Mouse (Mus musculus) heart, embryonic 11.5 days (tissue): ENCODE measurements around the gene Slc25a21. TPM values are rescaled to one million over a fixed set of nuclear protein-coding genes. Genes with fewer than 3 reads are reported as not detected.

Experiments
- ATAC-seq: fragments of 200-750 bp; cut with Nextera tagmentation; replicated peaks from 2 replicates; pipeline ENCODE4 v1.8.0; 2017; ENCODE audit warnings: moderate library complexity; ENCODE audit not compliant: insufficient number of reproducible peaks, low FRiP score, low TSS enrichment
- H3K27ac ChIP-seq: fragments of 300-500 bp; sonication (generic); 2 replicates; pipeline ENCODE4 v1.5.1; 2014; ENCODE audit warnings: mild to moderate bottlenecking, low read depth, low read length
- H3K27me3 ChIP-seq: fragments of 300-500 bp; sonication (generic); 2 replicates; pipeline ENCODE4 v1.6.1; 2014; ENCODE audit warnings: mild to moderate bottlenecking, low read length, mixed read lengths; ENCODE audit not compliant: control insufficient read depth, insufficient read depth
- H3K36me3 ChIP-seq: fragments of 300-500 bp; sonication (generic); 2 replicates; pipeline ENCODE4 v1.6.1; 2014; ENCODE audit warnings: mild to moderate bottlenecking, low read length, moderate library complexity, mixed read lengths; ENCODE audit not compliant: control insufficient read depth, insufficient read depth
- H3K4me1 ChIP-seq: fragments of 300-500 bp; sonication (generic); 2 replicates; pipeline ENCODE4 v1.6.1; 2014; ENCODE audit warnings: low read length; ENCODE audit not compliant: control insufficient read depth, insufficient read depth
- H3K4me2 ChIP-seq: fragments of 300-500 bp; sonication (generic); 2 replicates; pipeline ENCODE4 v1.6.1; 2014; ENCODE audit warnings: mild to moderate bottlenecking, moderate library complexity
- H3K4me3 ChIP-seq: fragments of 300-500 bp; sonication (generic); 2 replicates; pipeline ENCODE4 v1.5.1; 2014; ENCODE audit warnings: low read depth, low read length
- H3K9ac ChIP-seq: fragments of 300-500 bp; sonication (generic); 2 replicates; pipeline ENCODE4 v1.6.1; 2014; ENCODE audit warnings: mild to moderate bottlenecking, low read depth, low read length, moderate library complexity
- H3K9me3 ChIP-seq: fragments of 300-500 bp; sonication (generic); replicated peaks from 2 replicates; pipeline ENCODE4 v1.6.1; 2016; ENCODE audit warnings: low read length; ENCODE audit not compliant: control insufficient read depth
- WGBS: fragments of 180-500 bp; shearing (Covaris S2); extraction: QIAGEN DNeasy Blood & Tissue Kit; methylation state at CpG from one replicate; pipeline ENCODE4 v1.1.7; 2014; ENCODE audit not compliant: insufficient replicate concordance; 5-methylcytosine and 5-hydroxymethylcytosine counted together
- polyA plus RNA-seq: library from polyadenylated mRNA; unstranded; fragments of >200 nt; fragmentation: Nextera tagmentation; extraction: Ambion mirVana; gene quantifications from 2 replicates; pipeline ENCODE4 v1.2.1, GENCODE M21; 2014

Gene Slc25a21
- polyA plus RNA-seq, 1 experiment from 2014 or later: 6.4 TPM

DNA sequence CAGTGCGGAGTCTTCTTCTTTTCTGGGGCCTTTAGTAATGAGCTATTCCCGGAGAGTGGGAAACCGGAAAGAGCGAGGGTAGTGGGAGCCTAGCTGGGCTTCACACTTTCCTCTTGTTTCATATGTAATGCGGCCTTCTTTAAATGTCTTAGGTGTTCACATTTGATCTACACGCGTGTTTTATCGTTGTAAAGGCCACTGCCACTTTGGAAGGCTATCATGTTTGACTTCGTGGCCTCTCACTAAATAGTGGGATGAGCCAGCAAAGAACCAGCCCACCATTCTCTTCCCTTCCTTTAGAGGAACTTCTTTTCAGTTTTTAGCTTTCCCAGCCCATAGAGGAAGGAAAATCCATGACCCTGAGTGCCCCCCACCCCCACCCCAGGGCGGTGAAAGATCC lies 507.9 kb downstream of the Slc25a21 start:
- no peaks in the 10 kb centered on the region for H3K36me3 ChIP-seq
- H3K9ac ChIP-seq: no peak overlapping the region
- no peak overlapping the region for H3K4me3 ChIP-seq
- no peak for ATAC-seq
- 0 out of 2 replicates have a peak, but pooled peaks cover 10% of the 10 kb centered on the region for H3K4me1 ChIP-seq
- H3K9me3 ChIP-seq: no peaks in the 10 kb centered on the region
- peaks cover 81% of the 10 kb centered on the region for H3K27me3 ChIP-seq
- no peak overlapping the region; the same call in 1 of the 2 replicates for H3K4me2 ChIP-seq
- no peak overlapping the region for H3K27ac ChIP-seq
- 2% methylated on average over 10 of the region's 10 CpGs for WGBS

DNA sequence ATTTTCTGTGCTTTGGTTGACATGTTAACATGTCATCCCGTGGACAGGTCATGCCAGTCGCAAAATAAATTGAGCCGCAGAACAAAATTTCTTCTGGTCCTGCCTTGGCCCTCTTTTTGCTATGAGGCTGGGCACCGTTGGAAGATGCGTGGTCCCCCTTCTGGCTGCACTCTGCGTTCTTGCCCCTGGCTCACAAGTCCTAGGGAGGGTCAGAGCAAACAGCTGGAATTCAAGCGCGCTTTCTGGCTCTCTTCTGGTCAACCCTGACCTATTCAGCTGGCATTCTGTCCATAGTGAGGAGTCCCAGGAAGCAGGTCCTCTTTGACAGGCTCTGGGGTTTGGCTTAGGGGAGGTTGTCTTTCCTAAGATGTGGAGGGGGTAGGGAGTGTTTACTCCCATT lies 508.4 kb downstream of the Slc25a21 start:
- no peak overlapping the region for H3K27ac ChIP-seq
- H3K4me2 ChIP-seq: no peak overlapping the region
- ATAC-seq: no peak
- 0 out of 2 replicates have a peak, but pooled peaks cover 10% of the 10 kb centered on the region for H3K4me1 ChIP-seq
- no peak overlapping the region for H3K4me3 ChIP-seq
- no peak overlapping the region for H3K9ac ChIP-seq
- 3% methylated on average over 8 of the region's 8 CpGs for WGBS
- no peaks in the 10 kb centered on the region for H3K36me3 ChIP-seq
- peaks cover 81% of the 10 kb centered on the region for H3K27me3 ChIP-seq
- H3K9me3 ChIP-seq: no peaks in the 10 kb centered on the region

DNA sequence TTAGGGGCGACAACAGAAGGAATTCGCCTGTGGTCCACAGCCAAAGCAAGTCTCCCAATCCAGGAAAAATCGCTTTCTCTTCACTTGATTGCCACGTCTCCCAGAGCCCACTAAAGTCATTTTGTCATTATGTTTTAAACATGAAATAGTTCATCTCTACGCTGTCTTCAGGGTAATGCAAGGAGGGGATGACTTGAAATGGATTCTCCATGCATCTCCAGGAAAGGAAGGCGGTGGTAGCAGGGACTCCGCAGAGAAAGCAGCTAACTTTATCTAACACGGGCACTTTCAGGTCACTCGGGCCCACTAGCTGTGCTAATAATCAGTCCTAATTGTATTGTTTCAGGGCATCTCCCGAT lies 508.8 kb downstream of the Slc25a21 start:
- Histone ChIP-seq H3K4me2 (no peak overlapping the region), H3K9me3 (no peaks in the 10 kb centered on the region), H3K4me1 (0 out of 2 replicates have a peak, but pooled peaks cover 10% of the 10 kb centered on the region), H3K9ac (no peak overlapping the region), H3K4me3 (no peak overlapping the region), H3K36me3 (no peaks in the 10 kb centered on the region), H3K27ac (no peak overlapping the region), H3K27me3 (peaks cover 80% of the 10 kb centered on the region)
- WGBS: 2% methylated on average over 10 of the region's 10 CpGs
- no peak for ATAC-seq

DNA sequence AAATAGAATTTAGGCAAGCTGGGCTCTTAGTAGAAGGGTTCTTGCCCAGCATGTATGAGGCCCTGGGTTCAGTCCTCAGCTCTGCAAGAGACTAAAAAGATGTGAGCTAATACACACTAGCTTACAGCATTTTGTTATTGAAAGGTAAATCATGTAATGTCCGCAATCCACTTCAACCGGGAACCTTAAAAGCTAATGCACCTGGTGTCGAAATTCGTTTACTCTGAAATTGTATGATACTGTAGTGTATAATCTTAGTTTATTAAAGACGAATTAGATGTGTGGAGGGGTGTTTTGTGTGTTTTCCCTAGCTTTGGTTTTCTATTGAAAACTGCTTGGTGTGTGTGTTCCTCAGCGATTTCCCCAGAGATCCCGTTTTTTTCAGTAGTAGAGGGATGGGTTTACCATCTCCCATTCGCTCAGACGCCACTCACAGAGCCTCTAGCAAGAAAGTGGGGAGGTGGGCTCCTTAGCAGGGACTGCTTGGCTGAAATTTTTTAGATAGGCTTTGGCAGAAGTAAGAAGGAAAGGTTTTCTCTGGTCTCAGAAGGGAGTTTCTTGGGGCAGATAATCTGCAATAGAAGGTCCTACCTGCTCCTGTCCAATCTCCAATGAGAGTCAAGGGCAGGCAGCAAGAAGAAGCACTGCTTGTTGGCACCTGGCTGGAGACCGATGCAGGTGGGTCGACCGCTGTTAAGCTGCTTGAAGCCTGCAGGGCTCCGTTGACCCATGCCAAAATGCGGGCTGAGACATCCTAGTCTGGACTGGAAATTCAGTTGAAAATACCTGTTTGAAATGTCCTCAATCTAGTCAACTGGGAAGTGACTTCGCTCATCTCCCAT lies 509.4 kb downstream of the Slc25a21 start:
- H3K4me3 ChIP-seq: no peak overlapping the region
- ATAC-seq: no peak
- H3K4me2 ChIP-seq: no peak overlapping the region
- no peak overlapping the region for H3K9ac ChIP-seq
- WGBS: 5% methylated on average over 15 of the region's 15 CpGs
- H3K27ac ChIP-seq: no peak overlapping the region
- no peaks in the 10 kb centered on the region for H3K36me3 ChIP-seq
- peaks cover 80% of the 10 kb centered on the region for H3K27me3 ChIP-seq
- H3K9me3 ChIP-seq: no peaks in the 10 kb centered on the region
- 0 out of 2 replicates have a peak, but pooled peaks cover 10% of the 10 kb centered on the region for H3K4me1 ChIP-seq

DNA sequence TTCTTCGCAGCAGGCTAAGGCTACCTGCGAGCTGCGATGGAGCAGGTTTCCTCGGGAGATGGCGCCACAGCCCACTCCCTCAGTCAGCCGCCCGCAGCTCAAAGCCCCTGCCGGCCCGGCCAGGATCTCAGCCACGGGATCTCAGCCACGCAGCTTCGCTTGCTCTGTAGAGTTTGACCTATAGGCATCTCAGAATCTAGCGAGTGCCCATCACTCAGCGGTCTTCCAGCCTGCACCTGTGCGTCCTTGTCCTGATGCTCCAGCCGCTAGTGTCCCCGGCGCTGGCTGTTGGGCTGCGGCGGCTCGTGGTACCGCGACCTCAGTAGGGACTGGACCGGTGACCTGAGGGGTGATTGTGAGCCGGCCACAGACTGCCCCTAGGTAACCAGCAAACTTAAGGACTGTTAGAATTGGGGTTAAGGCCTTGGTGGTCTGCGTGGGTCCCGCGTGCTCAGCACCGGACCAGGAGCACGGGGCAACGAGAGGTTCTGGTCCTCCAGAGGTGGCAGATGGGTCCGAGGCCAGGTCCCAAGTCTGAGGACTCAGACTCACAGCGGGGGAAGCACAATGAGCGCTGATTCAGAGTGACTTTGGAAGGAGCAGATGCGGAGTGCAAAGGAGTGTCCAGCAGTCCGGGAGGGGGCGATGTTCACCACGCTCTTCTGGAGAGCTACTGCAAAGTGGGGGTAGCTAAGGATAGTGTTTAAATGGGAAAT lies 516.0 kb downstream of the Slc25a21 start:
- Histone ChIP-seq H3K27me3 (peaks cover 51% of the 10 kb centered on the region), H3K9ac (no peak overlapping the region; the same call in 1 of the 2 replicates), H3K27ac (no peak overlapping the region), H3K4me3 (peak overlapping the region; percentile 36), H3K4me1 (no peaks in the 10 kb centered on the region), H3K9me3 (no peaks in the 10 kb centered on the region), H3K4me2 (peak overlapping the region; percentile 85), H3K36me3 (no peaks in the 10 kb centered on the region)
- 1% methylated on average over 38 of the region's 38 CpGs for WGBS
- ATAC-seq: peak; percentile 52

DNA sequence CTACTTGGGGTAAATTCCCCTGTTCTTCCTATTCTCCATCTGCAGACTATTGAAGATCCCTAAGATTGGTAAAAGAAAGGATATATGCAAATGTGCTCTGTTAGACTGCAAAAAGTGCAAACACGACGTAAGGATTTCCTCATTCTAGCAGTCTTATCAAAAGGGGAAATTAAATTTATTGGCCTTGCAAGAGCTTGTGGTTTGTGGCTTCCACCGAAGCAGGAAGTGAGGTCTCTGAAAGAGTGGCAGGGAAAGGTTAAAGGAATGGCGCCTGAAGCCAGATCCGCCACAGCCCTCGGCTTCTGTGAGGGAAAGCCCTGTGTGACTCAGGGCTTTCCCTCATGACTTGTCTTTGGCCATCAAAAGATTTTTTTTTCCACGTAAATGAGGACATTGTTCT lies 519.7 kb downstream of the Slc25a21 start:
- Histone ChIP-seq H3K9me3 (no peaks in the 10 kb centered on the region), H3K4me1 (no peaks in the 10 kb centered on the region), H3K9ac (no peak overlapping the region), H3K36me3 (no peaks in the 10 kb centered on the region), H3K4me2 (no peak overlapping the region), H3K27me3 (peaks cover 34% of the 10 kb centered on the region), H3K4me3 (no peak overlapping the region), H3K27ac (no peak overlapping the region)
- no peak for ATAC-seq
- WGBS: 54% methylated on average over 7 of the region's 7 CpGs

DNA sequence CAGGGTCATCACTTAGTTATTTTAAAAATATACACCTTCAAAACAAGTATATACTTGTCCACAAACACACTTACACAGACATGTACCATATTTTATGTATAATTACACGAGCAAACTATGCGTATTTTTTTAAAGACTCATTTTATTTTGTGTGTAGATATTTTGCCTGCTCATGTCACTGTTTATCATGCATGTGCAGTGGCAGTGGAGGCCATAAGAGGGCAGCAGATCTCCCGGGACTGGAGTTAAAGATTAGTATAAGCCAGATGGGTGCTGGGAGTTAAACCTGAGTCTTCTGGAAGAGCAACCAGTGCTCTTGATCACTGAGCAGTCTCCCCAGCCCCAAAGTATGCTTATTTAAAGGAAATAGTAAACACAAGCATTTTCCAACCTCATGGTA lies 522.5 kb downstream of the Slc25a21 start:
- peaks cover 10% of the 10 kb centered on the region for H3K27me3 ChIP-seq
- H3K4me2 ChIP-seq: no peak overlapping the region
- no peak overlapping the region for H3K9ac ChIP-seq
- H3K4me3 ChIP-seq: no peak overlapping the region
- no peaks in the 10 kb centered on the region for H3K36me3 ChIP-seq
- H3K4me1 ChIP-seq: no peaks in the 10 kb centered on the region
- no peak for ATAC-seq
- H3K27ac ChIP-seq: no peak overlapping the region
- WGBS: 31% methylated on average over 3 of the region's 3 CpGs
- H3K9me3 ChIP-seq: no peaks in the 10 kb centered on the region

DNA sequence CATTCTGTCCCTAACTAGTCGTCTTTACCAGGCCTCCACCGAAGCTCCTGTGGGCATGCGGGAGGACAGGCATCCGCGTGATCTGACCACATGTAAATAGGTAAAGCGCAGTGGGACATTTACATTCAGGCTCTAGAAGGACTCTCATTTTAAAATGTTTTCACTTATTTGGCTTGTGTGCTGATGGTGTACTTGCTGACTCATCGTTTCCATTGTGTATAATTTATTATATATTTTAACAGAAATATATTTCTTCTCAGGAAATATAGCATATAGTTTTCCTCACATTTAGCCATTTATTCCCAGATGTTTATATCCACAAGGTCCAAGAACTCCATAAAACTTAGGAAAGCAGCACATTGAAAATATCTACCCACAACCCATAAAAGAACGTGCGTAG lies 526.5 kb downstream of the Slc25a21 start:
- Histone ChIP-seq H3K27ac (no peak overlapping the region), H3K27me3 (no peaks in the 10 kb centered on the region), H3K36me3 (no peaks in the 10 kb centered on the region), H3K4me1 (no peaks in the 10 kb centered on the region), H3K9ac (no peak overlapping the region), H3K4me3 (no peak overlapping the region), H3K9me3 (no peaks in the 10 kb centered on the region), H3K4me2 (no peak overlapping the region)
- 87% methylated on average over 9 of the region's 9 CpGs for WGBS
- no peak for ATAC-seq
